Mouse (Mus musculus): ENCODE results near the gene Ipo4. TPM values are rescaled to one million over a fixed set of nuclear protein-coding genes. Genes with fewer than 3 reads are reported as not detected.

The Ipo4 gene
- polyA plus RNA-seq, 1 experiment from 2014 or later = 65.5 TPM

DNA sequence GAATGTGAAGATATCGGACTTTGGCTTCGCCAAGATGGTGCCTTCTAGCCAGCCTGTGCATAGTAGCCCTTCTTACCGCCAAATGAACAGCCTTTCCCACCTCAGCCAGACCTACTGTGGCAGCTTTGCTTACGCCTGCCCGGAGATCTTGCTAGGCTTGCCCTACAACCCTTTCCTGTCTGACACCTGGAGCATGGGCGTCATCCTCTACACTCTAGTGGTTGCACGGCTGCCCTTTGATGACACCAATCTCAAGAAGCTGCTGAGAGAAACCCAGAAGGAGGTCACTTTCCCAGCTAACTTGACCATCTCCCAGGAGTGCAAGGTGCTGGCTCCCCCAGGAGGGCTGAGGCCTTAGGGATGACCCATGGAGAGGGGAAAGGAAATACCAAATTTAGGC is 15.8 kb upstream of the Ipo4 start:
- Histone ChIP-seq H3K36me3 (ENCODE audit: poor library complexity, severe bottlenecking) (peaks cover 7% of the 10 kb centered on the region; the same call in 1 of the 2 replicates), H3K9me3 (replicated peaks) (no peaks in the 10 kb centered on the region), H3K27ac (no peak overlapping the region), H3K4me1 (no peaks in the 10 kb centered on the region), H3K27me3 (no peaks in the 10 kb centered on the region), H3K9ac (no peak overlapping the region), H3K4me2 (no peak overlapping the region), H3K4me3 (no peak overlapping the region)
- ATAC-seq = no peak
- WGBS = 92% methylated on average over 7 of the region's 7 CpGs

DNA sequence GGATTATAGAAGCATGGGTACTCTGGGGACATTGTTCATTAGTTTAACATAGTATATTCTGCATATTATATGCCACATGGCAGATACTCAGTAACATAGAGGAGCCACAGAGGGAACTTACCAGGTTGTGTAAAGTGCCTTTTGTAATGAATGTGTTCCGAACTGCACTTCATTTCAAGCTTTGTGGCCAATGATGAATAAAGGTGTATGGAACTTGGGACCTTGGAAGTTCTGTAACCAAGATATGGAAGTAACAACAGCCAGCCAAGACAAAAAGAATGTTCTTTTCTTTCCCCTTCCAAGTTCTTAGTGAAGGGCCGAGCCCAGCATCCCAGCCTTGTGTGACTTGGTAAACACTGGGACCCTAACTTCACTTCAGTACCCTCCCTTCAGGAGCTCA is 14.1 kb upstream of the Ipo4 start, which contains the start of gene Tssk4:
Tssk4 (plus strand) TSS at position 301 of the 400 bp plus-strand sequence.
- Histone ChIP-seq H3K36me3 (ENCODE audit: poor library complexity, severe bottlenecking) (peaks cover 14% of the 10 kb centered on the region; the same call in 1 of the 2 replicates), H3K4me1 (peaks cover 6% of the 10 kb centered on the region), H3K4me3 (no peak within 1 kb of the TSS), H3K9me3 (replicated peaks) (no peaks in the 10 kb centered on the region), H3K9ac (no peak within 1 kb of the TSS), H3K27me3 (no peaks in the 10 kb centered on the region), H3K27ac (no peak within 1 kb of the TSS), H3K4me2 (no peak within 1 kb of the TSS)
- WGBS = 96% methylated on average over 2 of the region's 2 CpGs
- ATAC-seq = no peak

DNA sequence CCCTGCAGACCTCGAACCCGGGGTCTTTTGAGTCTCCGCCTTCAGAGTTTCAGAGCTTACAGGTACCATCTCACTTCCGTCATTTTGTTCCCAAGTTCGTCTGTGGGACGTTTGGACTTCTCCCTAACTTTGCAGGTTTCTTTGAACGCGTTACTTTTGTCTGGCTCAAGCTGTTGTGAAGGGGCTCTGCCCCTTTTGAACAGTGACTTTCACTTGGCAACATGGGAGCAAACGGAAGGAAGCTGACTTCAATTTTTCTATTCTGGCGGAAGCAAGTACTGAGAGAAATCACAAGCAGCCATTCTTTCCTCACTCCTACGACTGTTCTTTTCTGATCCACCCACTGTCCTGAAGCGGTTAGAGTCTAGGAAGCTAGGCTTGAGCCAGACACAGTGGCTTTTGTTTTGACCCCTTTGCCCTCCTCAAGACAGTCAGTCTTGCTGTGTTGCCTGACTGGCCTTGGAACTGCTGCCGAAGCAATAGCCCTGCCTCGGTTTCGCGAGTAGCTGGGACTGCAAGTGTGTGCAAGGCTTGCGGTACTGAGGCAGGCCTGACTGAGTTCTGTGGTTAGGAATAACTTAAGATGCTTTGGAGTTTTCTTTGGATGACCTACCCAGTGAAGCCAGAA is 8.6 kb upstream of the Ipo4 start:
- Histone ChIP-seq H3K9me3 (replicated peaks) (no peaks in the 10 kb centered on the region), H3K36me3 (ENCODE audit: poor library complexity, severe bottlenecking) (peaks cover 35% of the 10 kb centered on the region), H3K27ac (no peak overlapping the region; the same call in 1 of the 2 replicates), H3K27me3 (no peaks in the 10 kb centered on the region), H3K4me3 (peak overlapping the region; percentile 97), H3K4me2 (peak overlapping the region; percentile 92), H3K4me1 (peaks cover 29% of the 10 kb centered on the region), H3K9ac (peak overlapping the region; percentile 90)
- WGBS = 32% methylated on average over 17 of the region's 17 CpGs
- no peak for ATAC-seq

- H3K9me3 ChIP-seq (replicated peaks) = no peaks in the 10 kb centered on the region
- peak within 1 kb of the TSS; percentile 92 for H3K4me2 ChIP-seq
- no peaks in the 10 kb centered on the region for H3K27me3 ChIP-seq
- ATAC-seq = peak; percentile 92
- H3K36me3 ChIP-seq (ENCODE audit: poor library complexity, severe bottlenecking) = peaks cover 46% of the 10 kb centered on the region
- H3K9ac ChIP-seq = peak within 1 kb of the TSS; percentile 90
- H3K4me1 ChIP-seq = peaks cover 29% of the 10 kb centered on the region
- peak within 1 kb of the TSS; percentile 95 for H3K27ac ChIP-seq
- H3K4me3 ChIP-seq = peak within 1 kb of the TSS; percentile 97
- under 1% methylated on average over 86 of the region's 89 CpGs for WGBS
These were observed 7.5 kb upstream of the Ipo4 start, which contains the start of gene Tm9sf1 for GRCm38 (mm10) chr14:55643060-55643907. TSS of gene Tm9sf1 (minus strand) at chr14:55643806.

DNA sequence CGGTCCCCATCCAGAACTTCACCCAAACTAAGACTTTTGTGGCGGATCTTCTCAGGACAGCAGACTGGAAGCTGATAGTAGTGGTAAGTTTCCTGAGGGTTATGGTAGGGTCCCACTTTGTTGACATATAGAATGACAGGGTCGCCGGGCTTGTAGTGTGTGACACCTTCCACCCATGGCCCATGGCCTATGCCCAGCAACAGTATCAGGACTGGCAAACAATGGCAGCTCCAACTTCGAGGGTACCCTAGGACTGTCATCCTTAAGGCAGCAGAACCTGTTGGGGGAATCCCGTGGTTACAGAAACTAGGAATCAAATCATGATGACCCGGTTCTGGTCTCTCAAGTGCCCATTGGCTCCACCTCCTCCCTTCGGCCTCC is 6.9 kb upstream of the Ipo4 start:
- no peaks in the 10 kb centered on the region for H3K27me3 ChIP-seq

DNA sequence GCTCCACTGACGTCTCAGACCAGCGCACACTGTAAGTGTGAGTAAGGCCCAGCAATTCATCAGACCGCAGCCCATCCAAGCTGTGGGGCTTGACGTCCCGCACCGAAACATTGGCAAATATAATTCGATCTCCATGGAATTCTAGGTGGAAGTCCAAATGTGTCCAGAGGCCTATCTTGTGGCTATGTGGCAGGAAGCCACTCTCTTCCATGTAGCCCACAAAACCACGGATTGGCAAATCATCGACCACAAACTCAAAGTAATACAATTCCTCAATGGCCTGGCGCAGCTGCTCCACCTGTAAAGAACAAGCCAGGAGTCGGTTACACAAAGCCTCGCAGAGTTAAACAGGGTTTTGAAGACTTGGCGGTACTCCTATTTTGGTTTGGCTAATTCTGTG is 5.5 kb upstream of the Ipo4 start:
- Histone ChIP-seq H3K27ac (no peak overlapping the region), H3K4me2 (no peak overlapping the region), H3K4me1 (peaks cover 31% of the 10 kb centered on the region), H3K36me3 (ENCODE audit: poor library complexity, severe bottlenecking) (peaks cover 57% of the 10 kb centered on the region), H3K9ac (no peak overlapping the region), H3K27me3 (no peaks in the 10 kb centered on the region), H3K9me3 (replicated peaks) (no peaks in the 10 kb centered on the region), H3K4me3 (no peak overlapping the region)
- no peak for ATAC-seq
- 98% methylated on average over 13 of the region's 13 CpGs for WGBS

More for the DNA sequence above, 6.9 kb upstream of the Ipo4 start:
- peak overlapping the region; percentile 92 for H3K4me2 ChIP-seq
- no peaks in the 10 kb centered on the region for H3K9me3 ChIP-seq (replicated peaks)
- peaks cover 29% of the 10 kb centered on the region for H3K4me1 ChIP-seq
- 26% methylated on average over 8 of the region's 8 CpGs for WGBS
- peak overlapping the region; percentile 97 for H3K4me3 ChIP-seq
- peak overlapping the region; percentile 90 for H3K9ac ChIP-seq
- H3K36me3 ChIP-seq (ENCODE audit: poor library complexity, severe bottlenecking) = peaks cover 53% of the 10 kb centered on the region
- peak; percentile 55 for ATAC-seq
- H3K27ac ChIP-seq = peak overlapping the region; percentile 95

DNA sequence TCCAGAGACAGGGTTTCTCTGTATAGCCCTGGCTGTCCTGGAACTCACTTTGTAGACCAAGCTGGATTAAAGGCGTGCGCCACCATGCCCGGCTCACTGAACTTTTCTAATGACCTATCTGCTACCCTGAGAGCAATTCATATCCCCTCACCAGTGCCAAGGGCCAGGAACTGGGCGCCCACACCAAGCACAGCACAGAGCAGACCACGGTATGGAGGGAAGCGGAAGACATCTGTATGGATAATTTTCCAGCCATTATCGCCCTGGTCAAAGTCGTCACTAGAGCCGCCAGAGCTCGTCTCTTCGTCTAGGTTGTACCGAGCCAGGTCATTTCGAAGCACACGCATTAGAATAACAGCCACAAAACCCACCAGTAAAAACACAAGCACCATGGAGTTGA is 5.1 kb upstream of the Ipo4 start:
- Histone ChIP-seq H3K27ac (no peak overlapping the region), H3K9me3 (replicated peaks) (no peaks in the 10 kb centered on the region), H3K36me3 (ENCODE audit: poor library complexity, severe bottlenecking) (peaks cover 55% of the 10 kb centered on the region), H3K27me3 (no peaks in the 10 kb centered on the region), H3K4me3 (no peak overlapping the region), H3K4me1 (peaks cover 35% of the 10 kb centered on the region), H3K9ac (no peak overlapping the region), H3K4me2 (no peak overlapping the region)
- no peak for ATAC-seq
- WGBS = 96% methylated on average over 14 of the region's 14 CpGs

- Histone ChIP-seq H3K9ac (0 out of 2 replicates have a peak within 1 kb of the TSS, but pooled peaks have one; percentile 0), H3K9me3 (replicated peaks) (no peaks in the 10 kb centered on the region), H3K4me1 (peaks cover 25% of the 10 kb centered on the region), H3K4me3 (no peak within 1 kb of the TSS), H3K4me2 (no peak within 1 kb of the TSS), H3K27ac (no peak within 1 kb of the TSS), H3K36me3 (ENCODE audit: poor library complexity, severe bottlenecking) (peaks cover 69% of the 10 kb centered on the region), H3K27me3 (no peaks in the 10 kb centered on the region)
- no peak for ATAC-seq
- WGBS = 96% methylated on average over 9 of the region's 9 CpGs
These were observed 2.0 kb upstream of the Ipo4 start, which contains the start of gene Gm49378 for GRCm38 (mm10) chr14:55637795-55638194. TSS of gene Gm49378 (minus strand) at chr14:55637895.

DNA sequence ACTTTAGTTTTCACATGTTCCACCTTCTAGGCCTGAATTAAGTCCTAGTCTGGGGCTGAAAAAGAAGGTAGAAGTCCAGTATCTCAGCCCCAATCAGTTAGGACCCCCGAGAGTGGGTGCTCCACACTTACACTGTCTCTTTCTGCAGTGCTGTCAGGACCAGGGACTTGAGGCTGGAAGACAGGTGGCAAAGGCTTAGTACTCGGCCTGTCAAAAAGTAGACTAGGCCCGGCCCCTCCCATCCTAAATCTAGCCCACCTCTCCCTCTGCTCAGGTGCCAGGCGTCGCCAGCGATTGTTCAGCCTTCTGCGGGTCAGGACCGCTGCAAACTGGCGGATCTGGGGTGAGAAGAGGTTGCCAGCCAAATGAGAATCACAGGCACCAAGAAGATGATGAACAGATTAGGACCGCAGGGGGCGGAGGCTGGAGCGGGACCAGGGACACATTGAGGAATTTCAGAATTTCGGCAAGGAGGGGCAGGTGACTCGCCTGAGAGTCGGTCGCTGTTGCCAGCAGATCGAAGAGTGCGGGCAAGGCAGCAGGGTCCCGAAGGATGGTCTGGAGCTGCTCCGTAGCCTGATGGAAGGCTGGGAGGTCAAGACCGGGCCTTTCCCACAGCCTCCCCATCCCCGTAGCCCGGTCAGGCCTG is 759 bp downstream of the Ipo4 start:
- H3K27ac ChIP-seq = peak overlapping the region; percentile 82
- H3K4me3 ChIP-seq = peak overlapping the region; percentile 63
- WGBS = 4% methylated on average over 23 of the region's 23 CpGs
- ATAC-seq = no peak; the same call in none of the 2 replicates
- peaks cover 14% of the 10 kb centered on the region for H3K4me1 ChIP-seq
- H3K9ac ChIP-seq = peak overlapping the region; percentile 83
- H3K4me2 ChIP-seq = peak overlapping the region; percentile 93
- H3K27me3 ChIP-seq = no peaks in the 10 kb centered on the region
- H3K36me3 ChIP-seq (ENCODE audit: poor library complexity, severe bottlenecking) = peaks cover 81% of the 10 kb centered on the region
- no peaks in the 10 kb centered on the region for H3K9me3 ChIP-seq (replicated peaks)

DNA sequence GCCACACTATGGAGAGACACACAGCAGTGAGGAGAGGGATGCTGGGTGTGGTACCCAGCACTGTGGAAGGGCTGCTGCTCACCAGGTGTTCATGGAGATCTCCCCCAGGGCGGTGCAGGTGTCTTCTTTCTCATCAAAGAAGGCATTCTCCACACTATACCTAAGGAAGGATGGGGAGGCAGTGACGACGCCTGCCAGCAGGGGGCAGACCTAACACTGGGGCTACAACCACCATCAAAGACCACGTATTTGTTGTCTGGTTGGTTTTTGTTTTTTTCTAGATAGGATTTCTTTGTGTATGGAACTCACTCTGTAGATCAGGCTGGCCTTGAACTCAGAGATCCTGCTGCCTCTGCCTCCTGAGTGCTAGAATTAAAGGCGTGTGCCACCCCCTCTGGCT is 6.4 kb downstream of the Ipo4 start:
- 51% methylated on average over 5 of the region's 5 CpGs for WGBS
- Histone ChIP-seq H3K27ac (no peak overlapping the region), H3K4me2 (no peak overlapping the region), H3K9ac (no peak overlapping the region), H3K36me3 (ENCODE audit: poor library complexity, severe bottlenecking) (peaks cover 99% of the 10 kb centered on the region), H3K4me3 (no peak overlapping the region), H3K4me1 (no peaks in the 10 kb centered on the region), H3K27me3 (no peaks in the 10 kb centered on the region), H3K9me3 (replicated peaks) (no peaks in the 10 kb centered on the region)
- ATAC-seq = no peak

GRCm38 (mm10) chr14:55628077-55628827 is 7.5 kb downstream of the Ipo4 start:
- no peak for ATAC-seq
- no peaks in the 10 kb centered on the region for H3K9me3 ChIP-seq (replicated peaks)
- 92% methylated on average over 27 of the region's 27 CpGs for WGBS
- H3K4me3 ChIP-seq = no peak overlapping the region
- H3K27me3 ChIP-seq = no peaks in the 10 kb centered on the region
- H3K4me2 ChIP-seq = no peak overlapping the region
- no peak overlapping the region for H3K9ac ChIP-seq
- H3K27ac ChIP-seq = no peak overlapping the region
- H3K36me3 ChIP-seq (ENCODE audit: poor library complexity, severe bottlenecking) = peaks cover 99% of the 10 kb centered on the region
- no peaks in the 10 kb centered on the region for H3K4me1 ChIP-seq
